Mouse (Mus musculus): ENCODE measurements around the gene Gm10770. TPM values are rescaled to one million over a fixed set of nuclear protein-coding genes. Genes with fewer than 3 reads are reported as not detected.
"Not testable (repeated sequence)": the region's sequence is repeated elsewhere in the genome, so short reads cannot be mapped to it uniquely, and the experiment has no call there.

Gm10770 gene
- total RNA-seq (2021), result not detected in 2 replicates
- long read RNA-seq, result 0 reads

DNA sequence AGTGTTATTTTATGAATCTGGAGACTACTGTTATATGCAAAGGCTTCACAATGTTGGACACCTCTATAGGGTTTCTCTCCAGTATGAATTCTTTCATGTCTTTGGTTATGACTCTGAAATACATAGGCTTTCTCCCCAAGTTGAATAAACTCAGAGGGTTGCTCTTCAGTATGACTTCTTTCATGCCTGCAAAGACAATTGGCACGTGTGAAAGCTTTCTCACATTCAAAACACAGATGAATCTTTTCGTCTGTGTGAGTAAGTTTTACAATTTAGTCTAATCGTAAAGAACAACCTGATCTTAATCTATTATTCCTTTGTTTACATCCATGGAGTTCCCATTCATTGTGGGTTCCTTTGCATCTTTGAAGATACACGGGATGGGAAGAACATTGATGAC lies at the start of gene Gm10770:
TSS of gene Gm10770 (minus strand) at position 101 of the 400 bp plus-strand sequence.
- not testable (repeated sequence) for DNase-seq

DNA sequence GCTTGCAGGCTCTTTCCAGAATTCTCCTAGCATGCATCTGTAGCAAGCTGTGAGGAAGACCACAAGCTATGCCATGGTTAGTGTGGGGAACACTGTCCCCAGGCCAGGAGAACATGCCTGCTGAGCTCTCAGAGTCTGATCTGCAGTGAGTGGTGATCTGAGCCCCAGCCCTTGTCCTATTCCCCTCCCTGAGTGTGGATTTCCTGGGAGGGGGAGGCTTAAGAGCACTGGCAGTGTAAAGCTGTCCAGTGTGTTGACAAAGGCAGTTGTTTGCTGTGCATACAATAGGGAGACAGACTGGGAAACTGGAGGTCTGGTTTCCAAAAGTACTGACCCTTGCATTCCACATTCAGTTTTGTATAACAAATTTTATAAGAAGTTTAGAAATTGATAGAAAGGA lies 43.8 kb upstream of the Gm10770 start:
- DNase-seq, result not testable (repeated sequence)

DNA sequence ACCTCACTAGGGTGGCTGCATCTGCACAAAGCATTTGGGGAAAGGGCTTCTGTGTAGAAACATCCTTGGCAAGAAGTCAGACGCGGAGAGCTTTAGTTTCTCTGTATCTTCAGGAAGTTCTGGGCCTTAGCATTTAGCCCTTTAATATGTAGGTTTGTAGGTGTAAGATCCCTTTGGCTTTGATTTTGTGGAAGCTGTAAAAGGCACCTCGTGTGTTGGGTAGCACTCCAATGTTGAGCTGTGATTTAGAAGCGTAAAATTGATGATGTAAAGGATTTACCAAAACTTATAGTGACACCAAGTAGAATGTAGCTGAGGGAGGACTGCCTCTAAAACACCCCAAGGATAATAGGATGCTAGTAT lies 38.9 kb upstream of the Gm10770 start:
- not testable (repeated sequence) for DNase-seq

DNA sequence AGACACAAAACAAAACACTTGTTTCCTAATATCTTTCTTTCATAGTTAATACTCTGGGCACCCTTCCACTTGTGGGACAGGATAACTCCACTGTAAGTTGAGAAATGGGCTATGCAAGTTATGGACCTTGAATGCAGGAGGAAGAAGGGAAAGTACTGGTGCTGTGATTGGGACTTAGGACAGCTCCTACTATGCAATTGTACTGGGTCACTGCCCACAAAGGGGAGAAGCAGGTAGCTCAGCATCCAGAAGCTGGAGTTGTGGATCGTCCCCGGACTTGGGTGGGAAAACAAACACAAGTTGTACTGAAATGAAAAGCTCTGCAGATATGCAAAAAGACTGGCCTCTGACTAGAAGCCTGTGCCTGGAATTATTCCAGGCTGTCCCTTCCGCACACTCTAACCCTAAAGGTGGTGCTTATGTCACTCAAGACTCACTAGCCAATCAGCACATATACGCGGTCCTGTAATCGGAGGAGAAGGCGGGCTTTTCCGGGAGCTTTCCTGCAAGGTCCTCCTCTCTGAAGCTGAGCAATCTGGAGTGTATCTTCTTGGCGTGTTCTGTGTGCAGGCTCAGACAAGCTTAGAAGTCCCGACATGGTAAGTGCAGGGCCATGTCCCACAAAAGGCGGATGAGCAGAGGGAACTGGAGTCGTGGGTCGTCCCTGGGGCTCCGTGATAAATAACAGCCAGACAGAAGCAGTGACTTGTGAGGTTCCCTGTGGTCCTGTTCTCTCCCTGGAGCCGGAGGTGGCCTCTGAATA lies 38.3 kb upstream of the Gm10770 start, which contains the start of gene Zfp937:
TSS of gene Zfp937 (plus strand) at position 474 of the 763 bp plus-strand sequence.
- peak; percentile 70 for DNase-seq

DNA sequence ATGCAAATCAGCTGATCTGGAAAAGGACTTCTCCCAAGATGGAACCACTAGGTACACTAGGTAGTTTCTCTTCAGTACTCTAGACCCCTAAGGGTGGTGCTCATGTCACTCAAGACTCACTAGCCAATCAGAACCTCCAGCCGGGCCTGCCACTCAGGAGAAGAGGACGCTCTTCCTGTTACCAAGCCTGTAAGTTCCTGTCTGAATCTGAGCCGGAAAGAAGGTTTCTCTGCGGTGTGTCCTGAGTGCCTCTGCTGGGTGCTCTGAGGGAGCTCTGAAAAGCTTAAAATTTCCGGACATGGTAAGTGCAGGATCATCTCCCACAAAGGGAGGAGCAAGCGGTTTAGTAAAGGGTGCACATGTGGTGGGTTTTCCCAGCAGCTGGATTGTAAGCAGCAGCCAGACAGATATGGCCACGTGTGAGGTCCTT lies 2.1 kb upstream of the Gm10770 start, which contains the start of gene Gm14139:
TSS of gene Gm14139 (plus strand) at position 186 of the 430 bp plus-strand sequence.
- DNase-seq, result not testable (repeated sequence)

DNA sequence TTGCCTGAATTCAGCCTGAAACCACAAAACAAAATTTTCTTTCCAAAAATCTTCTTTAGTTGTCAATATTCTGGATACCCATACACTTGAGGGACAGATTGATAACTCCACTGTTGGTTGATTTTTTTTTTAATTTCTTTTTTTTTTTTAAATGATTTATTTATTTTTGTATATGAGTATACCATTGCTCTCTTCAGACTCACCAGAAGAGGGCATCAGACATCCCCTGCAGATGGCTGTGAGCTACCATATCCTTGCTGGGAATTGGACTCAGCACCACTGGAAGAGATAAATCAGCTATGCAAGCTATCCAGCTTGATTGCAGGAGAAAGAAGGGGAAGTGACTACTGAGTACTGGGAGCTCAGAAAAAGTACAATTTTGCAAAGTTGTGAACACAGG lies 1.6 kb upstream of the Gm10770 start:
- not testable (repeated sequence) for DNase-seq

DNA sequence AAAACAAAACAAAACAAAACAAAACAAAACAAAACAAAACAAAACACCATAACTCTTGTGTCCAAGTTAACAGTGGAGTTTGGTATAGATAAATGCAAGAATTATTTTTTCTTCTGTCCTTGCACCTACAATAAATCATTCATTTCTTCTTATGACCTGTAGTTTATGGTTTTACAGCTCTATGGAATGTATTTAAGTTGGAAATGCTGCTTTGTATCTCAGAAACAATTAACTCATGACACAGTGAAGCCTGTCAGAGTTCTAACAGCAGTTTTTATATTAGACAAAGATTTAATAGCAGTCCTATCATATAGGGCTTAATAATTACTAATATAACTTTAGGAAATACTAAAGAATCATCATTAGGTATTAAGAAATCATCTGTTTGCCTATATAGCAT lies 5.6 kb downstream of the Gm10770 start:
- DNase-seq, result no peak

DNA sequence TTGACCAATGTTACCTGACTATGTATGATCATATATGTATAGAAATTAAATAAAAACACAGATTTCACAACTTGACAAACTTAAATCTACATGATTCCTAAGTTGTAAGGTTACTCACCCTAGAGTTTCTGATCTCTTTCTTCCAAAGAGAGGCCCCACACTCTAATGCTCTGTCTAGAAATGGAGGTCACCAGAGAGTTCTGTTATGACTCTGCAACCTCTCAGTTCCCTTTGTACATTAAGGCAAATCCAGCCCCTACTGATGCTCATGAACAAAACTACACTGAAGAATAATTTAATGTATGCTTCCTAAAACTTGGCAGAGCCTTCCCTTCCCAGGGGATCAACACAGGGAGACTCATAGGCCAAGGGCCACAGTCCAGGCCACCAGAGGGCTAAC lies 12.8 kb downstream of the Gm10770 start:
- DNase-seq, result no peak

DNA sequence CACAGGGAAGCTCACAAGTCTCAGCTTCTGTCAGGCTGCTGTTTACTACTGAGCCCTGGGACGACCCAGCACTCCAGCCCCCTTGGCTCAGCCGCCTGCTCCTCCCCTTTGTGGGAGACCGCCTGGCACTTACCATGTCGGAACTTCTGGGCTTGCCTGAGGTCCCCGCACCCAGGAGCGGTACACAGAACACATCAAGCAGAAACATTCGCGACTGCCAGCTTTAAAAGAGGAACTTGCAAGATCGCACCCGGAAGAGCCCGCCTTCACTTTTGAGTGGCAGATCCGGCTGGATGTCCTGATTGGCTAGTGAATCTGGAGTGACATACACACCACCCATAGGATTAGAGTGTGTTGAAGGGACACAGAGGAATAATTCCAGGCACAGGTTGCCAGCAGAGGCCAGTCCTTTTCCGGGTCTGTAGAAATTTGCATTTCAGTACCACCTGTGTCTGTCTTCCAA lies 43.0 kb downstream of the Gm10770 start, which contains the start of gene Zfp120:
TSS of gene Zfp120 (minus strand) at position 274 of the 463 bp plus-strand sequence.
- DNase-seq, result peak; percentile 67

DNA sequence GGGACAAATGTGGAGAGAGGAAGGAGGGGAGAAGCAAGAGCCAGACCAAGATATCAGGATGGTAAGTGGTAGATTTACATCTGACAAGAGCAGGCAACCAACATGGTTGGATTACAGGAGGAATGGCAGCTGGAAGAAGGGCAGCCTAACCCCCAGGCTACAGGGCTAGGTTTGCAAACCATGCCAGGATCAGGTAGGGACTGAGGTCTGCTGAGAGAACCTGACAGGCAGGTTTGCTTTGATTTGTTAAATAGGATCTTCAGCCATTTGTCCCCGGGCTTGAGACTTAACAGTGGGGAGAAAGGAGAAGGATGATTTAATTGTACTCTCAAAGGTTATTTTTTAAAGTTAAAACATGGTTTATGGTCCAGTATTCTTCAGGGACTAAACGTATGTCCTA lies 46.7 kb downstream of the Gm10770 start:
- DNase-seq, result no peak

DNA sequence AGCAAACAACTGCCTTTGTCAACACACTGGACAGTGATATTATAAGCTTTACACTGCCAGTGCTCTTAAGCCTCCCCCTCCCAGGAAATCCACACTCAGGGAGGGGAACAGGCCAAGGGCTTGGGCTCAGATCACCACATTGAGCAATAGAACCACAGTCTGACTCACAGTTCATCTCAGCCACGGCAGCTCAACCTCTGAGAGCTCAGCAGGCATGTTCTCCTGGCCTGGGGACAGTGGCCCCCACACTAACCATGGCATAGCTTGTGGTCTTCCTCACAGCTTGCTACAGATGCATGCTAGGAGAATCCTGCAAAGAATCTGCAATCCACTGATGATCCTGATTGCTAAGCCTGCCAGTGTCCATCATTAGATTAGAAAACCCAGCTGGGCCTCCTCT lies 47.5 kb downstream of the Gm10770 start:
- DNase-seq, result not testable (repeated sequence)

Other genes with a start within 250 kb of the Gm10770 start
- 8.2 and 8.8 TPM in 2 replicates for gene Zfp120, start 43.0 kb downstream of the Gm10770 start, total RNA-seq (2021)
- gene Gm14139, start 2.1 kb upstream of the Gm10770 start, total RNA-seq (2021), result 0.67 TPM in 1 of 2 replicates, not detected in the other
- 9.1 and 10.3 TPM in 2 replicates for gene Zfp937, start 38.4 kb upstream of the Gm10770 start, total RNA-seq (2021)
- gene Gm21994, start 75.9 kb upstream of the Gm10770 start, total RNA-seq (2021), result 8.2 and 9.8 TPM in 2 replicates
- gene Gm14124, start 77.8 kb upstream of the Gm10770 start, total RNA-seq (2021), result 0.61 and 0.62 TPM in 2 replicates
- 4.3 and 5.7 TPM in 2 replicates for gene Gm10130, start 144.0 kb upstream of the Gm10770 start, total RNA-seq (2021)
- gene 3300002I08Rik, start 183.1 kb upstream of the Gm10770 start, total RNA-seq (2021), result 9.0 and 9.8 TPM in 2 replicates